Mouse (Mus musculus) midbrain, embryonic 16.5 days (tissue): ENCODE data around the gene Hmx1. TPM values are rescaled to one million over a fixed set of nuclear protein-coding genes. Genes with fewer than 3 reads are reported as not detected.

Experiments used
- ATAC-seq: fragments of 200-750 bp; cut with Nextera tagmentation; 2 replicates; pipeline ENCODE4 v1.8.0; 2017; ENCODE audit warnings: moderate TSS enrichment
- H3K27ac ChIP-seq: fragments of 300-500 bp; sonication (generic); 2 replicates; pipeline ENCODE4 v1.5.1; 2014; ENCODE audit warnings: mild to moderate bottlenecking, low read length, mixed read lengths
- H3K27me3 ChIP-seq: fragments of 300-500 bp; sonication (generic); 2 replicates; pipeline ENCODE4 v1.6.1; 2014; ENCODE audit warnings: low read depth, low read length, mixed read lengths; ENCODE audit not compliant: control insufficient read depth, insufficient read depth
- H3K36me3 ChIP-seq: fragments of 300-500 bp; sonication (generic); 2 replicates; pipeline ENCODE4 v1.6.1; 2014; ENCODE audit warnings: mild to moderate bottlenecking, low read length, moderate library complexity, mixed read lengths; ENCODE audit not compliant: control insufficient read depth, insufficient read depth
- H3K4me1 ChIP-seq: fragments of 300-500 bp; sonication (generic); 2 replicates; pipeline ENCODE4 v1.6.1; 2014; ENCODE audit warnings: mild to moderate bottlenecking, low read length, mixed read lengths; ENCODE audit not compliant: control insufficient read depth, insufficient read depth
- H3K4me2 ChIP-seq: fragments of 300-500 bp; sonication (generic); 2 replicates; pipeline ENCODE4 v1.6.1; 2014; ENCODE audit warnings: mild to moderate bottlenecking, low read length, mixed read lengths
- H3K4me3 ChIP-seq: fragments of 300-500 bp; sonication (generic); 2 replicates; pipeline ENCODE4 v1.5.1; 2014; ENCODE audit warnings: low read depth, mild to moderate bottlenecking, low read length, moderate library complexity, mixed read lengths
- H3K9ac ChIP-seq: fragments of 300-500 bp; sonication (generic); 2 replicates; pipeline ENCODE4 v1.6.1; 2014; ENCODE audit warnings: low read depth, low read length, mixed read lengths
- H3K9me3 ChIP-seq: fragments of 300-500 bp; sonication (generic); replicated peaks from 2 replicates; pipeline ENCODE4 v1.6.1; 2014; ENCODE audit warnings: mild to moderate bottlenecking, low read length, mixed read lengths; ENCODE audit not compliant: control insufficient read depth, poor library complexity, severe bottlenecking
- WGBS: fragments of 180-500 bp; shearing (Covaris S2); extraction: QIAGEN DNeasy Blood & Tissue Kit; methylation state at CpG from one replicate; pipeline ENCODE4 v1.1.7; 2014; 5-methylcytosine and 5-hydroxymethylcytosine counted together
- polyA plus RNA-seq: library from polyadenylated mRNA; unstranded; fragments of >200 nt; fragmentation: Nextera tagmentation; extraction: Ambion mirVana; gene quantifications from 2 replicates; pipeline ENCODE4 v1.2.1, GENCODE M21; 2015

Gene Hmx1
- polyA plus RNA-seq: not detected in 2 replicates

GRCm38 (mm10) chr5:35388491-35389111, at the start of gene Hmx1:
Gene Hmx1 (plus strand): TSS chr5:35389108.
- Histone ChIP-seq H3K27me3 (peaks cover 98% of the 10 kb centered on the region), H3K4me1 (peaks cover 18% of the 10 kb centered on the region), H3K4me3 (peak within 1 kb of the TSS; percentile 36), H3K27ac (no peak within 1 kb of the TSS), H3K4me2 (peak within 1 kb of the TSS; percentile 57), H3K9me3 (no peaks in the 10 kb centered on the region), H3K36me3 (no peaks in the 10 kb centered on the region), H3K9ac (0 out of 2 replicates have a peak within 1 kb of the TSS, but pooled peaks have one; percentile 14)
- ATAC-seq: peak; percentile 87
- WGBS: 1% methylated on average over 48 of the region's 71 CpGs

GRCm38 (mm10) chr5:35345084-35345483, 43.8 kb upstream of the Hmx1 start:
- WGBS: 95% methylated on average over 3 of the region's 3 CpGs
- no peaks in the 10 kb centered on the region for H3K36me3 ChIP-seq
- H3K9me3 ChIP-seq: no peaks in the 10 kb centered on the region
- H3K27me3 ChIP-seq: no peaks in the 10 kb centered on the region; the same call in 1 of the 2 replicates
- H3K4me1 ChIP-seq: no peaks in the 10 kb centered on the region
- H3K4me2 ChIP-seq: no peak overlapping the region
- no peak for ATAC-seq
- H3K4me3 ChIP-seq: no peak overlapping the region
- H3K9ac ChIP-seq: no peak overlapping the region
- H3K27ac ChIP-seq: no peak overlapping the region

GRCm38 (mm10) chr5:35348794-35349193, 40.1 kb upstream of the Hmx1 start:
- no peaks in the 10 kb centered on the region for H3K4me1 ChIP-seq
- H3K27ac ChIP-seq: no peak overlapping the region
- WGBS: 25% methylated on average over 3 of the region's 3 CpGs
- H3K36me3 ChIP-seq: no peaks in the 10 kb centered on the region
- no peak overlapping the region for H3K4me3 ChIP-seq
- no peaks in the 10 kb centered on the region for H3K9me3 ChIP-seq
- H3K9ac ChIP-seq: no peak overlapping the region
- H3K27me3 ChIP-seq: no peaks in the 10 kb centered on the region
- H3K4me2 ChIP-seq: no peak overlapping the region
- ATAC-seq: peak; percentile 75

GRCm38 (mm10) chr5:35357544-35358440, 31.1 kb upstream of the Hmx1 start:
- Histone ChIP-seq H3K4me3 (no peak overlapping the region), H3K36me3 (no peaks in the 10 kb centered on the region), H3K4me1 (no peaks in the 10 kb centered on the region), H3K27me3 (no peaks in the 10 kb centered on the region), H3K9ac (no peak overlapping the region), H3K4me2 (no peak overlapping the region), H3K27ac (no peak overlapping the region), H3K9me3 (no peaks in the 10 kb centered on the region)
- no peak for ATAC-seq
- WGBS: 59% methylated on average over 9 of the region's 9 CpGs

GRCm38 (mm10) chr5:35361570-35362284, 27.2 kb upstream of the Hmx1 start:
- no peak overlapping the region for H3K27ac ChIP-seq
- H3K4me3 ChIP-seq: no peak overlapping the region
- no peaks in the 10 kb centered on the region for H3K4me1 ChIP-seq
- no peaks in the 10 kb centered on the region for H3K9me3 ChIP-seq
- H3K36me3 ChIP-seq: no peaks in the 10 kb centered on the region
- no peak overlapping the region for H3K4me2 ChIP-seq
- no peak overlapping the region for H3K9ac ChIP-seq
- 43% methylated on average over 8 of the region's 8 CpGs for WGBS
- H3K27me3 ChIP-seq: no peaks in the 10 kb centered on the region
- peak; percentile 74; the same call in 1 of the 2 replicates for ATAC-seq

GRCm38 (mm10) chr5:35366241-35367032, 22.5 kb upstream of the Hmx1 start:
- no peak overlapping the region for H3K9ac ChIP-seq
- WGBS: 73% methylated on average over 20 of the region's 20 CpGs
- ATAC-seq: no peak
- H3K9me3 ChIP-seq: no peaks in the 10 kb centered on the region
- no peaks in the 10 kb centered on the region for H3K36me3 ChIP-seq
- no peaks in the 10 kb centered on the region for H3K4me1 ChIP-seq
- no peaks in the 10 kb centered on the region for H3K27me3 ChIP-seq
- H3K4me2 ChIP-seq: no peak overlapping the region
- no peak overlapping the region for H3K4me3 ChIP-seq
- H3K27ac ChIP-seq: no peak overlapping the region

- Histone ChIP-seq H3K4me3 (no peak overlapping the region), H3K27ac (no peak overlapping the region), H3K36me3 (no peaks in the 10 kb centered on the region), H3K9me3 (no peaks in the 10 kb centered on the region), H3K9ac (no peak overlapping the region), H3K4me2 (no peak overlapping the region), H3K27me3 (no peaks in the 10 kb centered on the region), H3K4me1 (no peaks in the 10 kb centered on the region)
- no peak for ATAC-seq
- WGBS: 80% methylated on average over 6 of the region's 6 CpGs
These were observed 20.0 kb upstream of the Hmx1 start for GRCm38 (mm10) chr5:35368916-35369315.

GRCm38 (mm10) chr5:35379066-35379465, 9.8 kb upstream of the Hmx1 start:
- WGBS: 50% methylated on average over 2 of the region's 2 CpGs
- ATAC-seq: no peak

More at GRCm38 (mm10) chr5:35379066-35379465, 9.8 kb upstream of the Hmx1 start:
- peaks cover 70% of the 10 kb centered on the region for H3K27me3 ChIP-seq
- no peaks in the 10 kb centered on the region for H3K4me1 ChIP-seq
- H3K36me3 ChIP-seq: no peaks in the 10 kb centered on the region
- H3K27ac ChIP-seq: no peak overlapping the region
- no peaks in the 10 kb centered on the region for H3K9me3 ChIP-seq
- no peak overlapping the region for H3K4me3 ChIP-seq
- H3K4me2 ChIP-seq: no peak overlapping the region
- no peak overlapping the region for H3K9ac ChIP-seq
